Mouse (Mus musculus) limb, embryonic 10.5 days (tissue): ENCODE data around the gene Gm3776. TPM values are rescaled to one million over a fixed set of nuclear protein-coding genes. Genes with fewer than 3 reads are reported as not detected.
"Not testable (repeated sequence)": the region's sequence is repeated elsewhere in the genome, so short reads cannot be mapped to it uniquely, and the experiment has no call there.

Source experiments
- DNase-seq: peaks from one replicate; pipeline ENCODE4 v3.0.0-alpha.2; 2017; ENCODE audit warnings: low spot score
- H3K27ac ChIP-seq: fragments of 300-500 bp; sonication (generic); 2 replicates; pipeline ENCODE4 v1.5.1; 2016; ENCODE audit warnings: mild to moderate bottlenecking
- H3K27me3 ChIP-seq: fragments of 300-500 bp; sonication (generic); 2 replicates; pipeline ENCODE4 v1.6.1; 2016; ENCODE audit warnings: low read depth, mild to moderate bottlenecking; ENCODE audit not compliant: poor library complexity, severe bottlenecking
- H3K36me3 ChIP-seq: fragments of 300-500 bp; sonication (generic); 2 replicates; pipeline ENCODE4 v1.6.1; 2016; ENCODE audit warnings: mild to moderate bottlenecking, moderate library complexity
- H3K4me1 ChIP-seq: fragments of 300-500 bp; sonication (generic); 2 replicates; pipeline ENCODE4 v1.6.1; 2016
- H3K4me3 ChIP-seq: fragments of 300-500 bp; sonication (generic); 2 replicates; pipeline ENCODE4 v1.5.1; 2016; ENCODE audit warnings: mild to moderate bottlenecking, moderate library complexity
- H3K9me3 ChIP-seq: fragments of 300-500 bp; sonication (generic); replicated peaks from 2 replicates; pipeline ENCODE4 v1.6.1; 2016; ENCODE audit warnings: mild to moderate bottlenecking
- WGBS: fragments of 180-500 bp; shearing (Covaris S2); methylation state at CpG from one replicate; pipeline ENCODE4 v1.1.7; 2016; 5-methylcytosine and 5-hydroxymethylcytosine counted together
- polyA plus RNA-seq: library from polyadenylated mRNA; unstranded; fragments of >200 nt; fragmentation: Nextera tagmentation; extraction: Ambion mirVana; gene quantifications from 2 replicates; pipeline ENCODE4 v1.2.1, GENCODE M21; 2016

Gene Gm3776
- polyA plus RNA-seq = not detected in 2 replicates

- H3K4me1 ChIP-seq, DNase-seq: not testable (repeated sequence)
- 69% methylated on average over 2 of the region's 3 CpGs for WGBS
Measured at GRCm38 (mm10) chr9:78256914-78257313, at the start of gene Gm3776. Gene Gm3776 (plus strand): TSS chr9:78257129.

GRCm38 (mm10) chr9:78208956-78209355, 48.0 kb upstream of the Gm3776 start:
- Histone ChIP-seq H3K36me3 (peaks cover 63% of the 10 kb centered on the region), H3K9me3 (no peaks in the 10 kb centered on the region), H3K27me3 (no peaks in the 10 kb centered on the region), H3K4me3 (no peak overlapping the region), H3K27ac (no peak overlapping the region), H3K4me1 (peaks cover 17% of the 10 kb centered on the region)
- no peak for DNase-seq
- 57% methylated on average over 4 of the region's 4 CpGs for WGBS

More at GRCm38 (mm10) chr9:78256914-78257313, at the start of gene Gm3776:
- not testable (repeated sequence) for H3K27ac ChIP-seq, H3K27me3 ChIP-seq, H3K9me3 ChIP-seq, H3K4me3 ChIP-seq, H3K36me3 ChIP-seq

DNA sequence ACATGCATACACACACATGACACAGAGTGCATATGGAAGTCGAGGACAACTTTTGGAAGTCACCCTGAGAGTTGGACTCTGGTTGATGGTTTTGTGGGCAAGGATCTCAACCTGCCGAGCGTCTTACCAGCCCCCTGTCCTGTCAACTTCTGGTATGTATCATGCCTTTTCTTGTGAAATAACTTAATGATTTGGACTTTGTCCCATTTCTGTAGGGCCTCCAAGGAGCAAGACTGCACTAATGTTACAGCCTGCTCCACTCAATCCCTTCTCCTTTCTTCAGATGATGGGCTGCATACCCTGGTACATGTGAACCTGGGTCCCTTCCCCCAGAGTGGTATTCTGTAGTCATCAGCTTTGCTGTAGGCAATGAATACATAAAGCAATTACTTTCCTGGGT, 46.9 kb upstream of the Gm3776 start:
- WGBS = 96% methylated on average over 3 of the region's 3 CpGs
- Histone ChIP-seq H3K27ac (no peak overlapping the region), H3K4me3 (no peak overlapping the region), H3K9me3 (no peaks in the 10 kb centered on the region), H3K4me1 (peaks cover 17% of the 10 kb centered on the region), H3K36me3 (peaks cover 52% of the 10 kb centered on the region), H3K27me3 (no peaks in the 10 kb centered on the region)
- DNase-seq = no peak

DNA sequence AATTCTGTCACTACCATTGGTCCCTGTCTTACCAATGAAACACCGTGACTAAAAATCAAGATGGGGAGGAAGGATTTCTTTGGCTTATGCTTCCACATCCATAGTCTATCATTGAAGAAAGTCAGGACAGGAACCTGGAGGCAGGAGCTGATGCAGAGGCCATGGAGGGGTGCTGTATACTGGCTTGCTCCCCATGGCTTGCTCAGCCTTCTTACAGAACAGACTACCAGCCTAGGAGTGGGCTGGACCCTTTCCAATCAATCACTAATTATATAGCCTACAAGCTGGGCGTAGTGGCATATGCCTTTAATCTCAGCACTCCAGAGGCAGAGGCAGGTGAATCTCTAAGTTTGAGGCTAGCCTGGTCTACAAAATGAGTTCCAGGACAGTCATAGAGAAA, 46.1 kb upstream of the Gm3776 start:
- no peak overlapping the region for H3K4me3 ChIP-seq
- H3K27ac ChIP-seq = no peak overlapping the region
- H3K4me1 ChIP-seq = peaks cover 17% of the 10 kb centered on the region
- H3K27me3 ChIP-seq = no peaks in the 10 kb centered on the region
- 95% methylated on average over 2 of the region's 2 CpGs for WGBS
- DNase-seq = no peak
- H3K9me3 ChIP-seq = no peaks in the 10 kb centered on the region
- peaks cover 45% of the 10 kb centered on the region for H3K36me3 ChIP-seq

DNA sequence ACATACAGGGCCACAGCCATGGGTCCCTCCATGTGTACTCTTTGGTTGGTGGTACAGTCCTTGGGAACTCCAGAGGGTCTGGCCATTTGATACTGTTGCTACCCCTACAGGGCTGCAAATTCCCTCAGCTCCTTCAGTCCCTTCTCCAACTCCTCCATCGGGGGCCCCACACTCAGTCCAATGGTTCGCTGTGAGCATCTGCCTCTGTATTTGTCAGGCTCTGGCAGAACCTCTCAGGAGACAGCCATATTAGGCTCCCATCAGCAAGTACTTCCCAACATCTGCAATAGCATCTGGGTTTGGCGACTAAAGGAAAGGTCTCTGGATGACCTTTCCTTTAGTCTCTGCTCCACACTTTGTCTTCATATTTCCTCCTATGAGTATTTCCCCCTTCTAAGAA, 45.4 kb upstream of the Gm3776 start:
- Histone ChIP-seq H3K4me1 (peaks cover 17% of the 10 kb centered on the region), H3K9me3 (no peaks in the 10 kb centered on the region), H3K27me3 (no peaks in the 10 kb centered on the region), H3K36me3 (peaks cover 38% of the 10 kb centered on the region), H3K27ac (no peak overlapping the region), H3K4me3 (no peak overlapping the region)
- 98% methylated on average over 3 of the region's 3 CpGs for WGBS
- DNase-seq = no peak

GRCm38 (mm10) chr9:78212341-78213049, 44.4 kb upstream of the Gm3776 start:
- Histone ChIP-seq H3K4me3 (no peak overlapping the region), H3K9me3 (no peaks in the 10 kb centered on the region), H3K27me3 (no peaks in the 10 kb centered on the region), H3K4me1 (peaks cover 17% of the 10 kb centered on the region), H3K36me3 (peaks cover 35% of the 10 kb centered on the region), H3K27ac (no peak overlapping the region)
- WGBS = 83% methylated on average over 7 of the region's 7 CpGs
- DNase-seq = no peak

DNA sequence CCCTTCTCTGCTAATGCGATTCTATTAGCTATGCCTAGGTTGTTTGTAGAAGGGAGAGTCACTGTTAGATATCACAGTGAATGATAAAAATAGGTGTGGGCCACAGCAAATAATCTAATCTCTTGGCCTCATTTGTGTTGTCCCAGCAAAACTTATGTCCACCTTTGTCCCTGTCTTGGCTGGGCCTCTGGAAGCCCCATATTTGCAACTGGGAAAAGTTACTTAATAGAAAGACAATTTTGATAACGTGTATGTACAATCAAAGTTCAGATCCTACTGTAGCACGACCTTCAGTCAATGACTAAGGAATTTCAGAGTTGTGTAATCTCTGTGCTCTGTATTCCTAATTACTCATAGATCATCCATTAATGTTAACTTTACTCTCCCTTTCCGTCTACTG, 39.9 kb upstream of the Gm3776 start:
- no peaks in the 10 kb centered on the region for H3K36me3 ChIP-seq
- WGBS = 81% methylated on average over 4 of the region's 4 CpGs
- H3K4me1 ChIP-seq = no peaks in the 10 kb centered on the region
- H3K27ac ChIP-seq = no peak overlapping the region
- H3K4me3 ChIP-seq = no peak overlapping the region
- H3K27me3 ChIP-seq = no peaks in the 10 kb centered on the region
- DNase-seq = no peak
- no peaks in the 10 kb centered on the region for H3K9me3 ChIP-seq

DNA sequence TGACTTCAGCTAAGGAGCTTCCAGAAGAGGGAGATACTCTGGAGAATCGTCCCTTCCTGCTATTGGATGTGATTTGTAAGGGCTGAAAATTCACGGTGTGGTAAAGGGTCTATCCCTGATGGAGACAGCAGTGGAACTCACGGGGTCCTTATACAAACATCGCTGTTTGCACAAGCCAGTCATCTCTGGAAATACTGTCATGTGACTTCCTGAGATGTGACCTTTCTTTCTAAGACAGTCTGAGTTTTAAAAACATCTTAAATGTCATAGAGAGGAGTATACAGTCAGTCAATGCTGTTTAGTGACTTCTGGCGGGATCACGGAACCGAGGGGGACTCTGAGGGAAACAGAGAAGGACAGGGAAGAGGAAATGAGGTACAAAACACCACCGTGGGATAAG, 34.3 kb upstream of the Gm3776 start:
- Histone ChIP-seq H3K27me3 (no peaks in the 10 kb centered on the region), H3K27ac (no peak overlapping the region), H3K4me1 (peaks cover 14% of the 10 kb centered on the region), H3K4me3 (no peak overlapping the region), H3K36me3 (no peaks in the 10 kb centered on the region), H3K9me3 (no peaks in the 10 kb centered on the region)
- no peak for DNase-seq
- WGBS = 85% methylated on average over 8 of the region's 8 CpGs

- H3K4me3 ChIP-seq = no peak overlapping the region
- DNase-seq = no peak
- peaks cover 14% of the 10 kb centered on the region for H3K4me1 ChIP-seq
- 64% methylated on average over 10 of the region's 10 CpGs for WGBS
- no peaks in the 10 kb centered on the region for H3K9me3 ChIP-seq
- no peaks in the 10 kb centered on the region for H3K27me3 ChIP-seq
- H3K27ac ChIP-seq = no peak overlapping the region; the same call in 1 of the 2 replicates
- H3K36me3 ChIP-seq = no peaks in the 10 kb centered on the region
Measured at GRCm38 (mm10) chr9:78223221-78223902, 33.6 kb upstream of the Gm3776 start.

GRCm38 (mm10) chr9:78224418-78224817, 32.5 kb upstream of the Gm3776 start:
- Histone ChIP-seq H3K27me3 (no peaks in the 10 kb centered on the region), H3K27ac (no peak overlapping the region), H3K4me1 (peaks cover 14% of the 10 kb centered on the region), H3K9me3 (no peaks in the 10 kb centered on the region), H3K36me3 (no peaks in the 10 kb centered on the region), H3K4me3 (no peak overlapping the region)
- WGBS = 95% methylated on average over 2 of the region's 2 CpGs
- no peak for DNase-seq

- Histone ChIP-seq H3K4me3 (no peak overlapping the region), H3K9me3 (no peaks in the 10 kb centered on the region), H3K36me3 (no peaks in the 10 kb centered on the region), H3K4me1 (peaks cover 14% of the 10 kb centered on the region), H3K27ac (no peak overlapping the region), H3K27me3 (no peaks in the 10 kb centered on the region)
- WGBS = 81% methylated on average over 11 of the region's 11 CpGs
- DNase-seq = no peak
Measured at GRCm38 (mm10) chr9:78225304-78225703, 31.6 kb upstream of the Gm3776 start.

- Histone ChIP-seq H3K36me3 (no peaks in the 10 kb centered on the region), H3K9me3 (no peaks in the 10 kb centered on the region), H3K27ac (no peak overlapping the region), H3K4me1 (peaks cover 8% of the 10 kb centered on the region), H3K4me3 (no peak overlapping the region), H3K27me3 (no peaks in the 10 kb centered on the region)
- WGBS = 90% methylated on average over 2 of the region's 2 CpGs
- DNase-seq = no peak
Measured at GRCm38 (mm10) chr9:78228122-78228521, 28.8 kb upstream of the Gm3776 start.

- WGBS = 66% methylated on average over 3 of the region's 3 CpGs
- not testable (repeated sequence) for H3K36me3 ChIP-seq, H3K9me3 ChIP-seq, DNase-seq, H3K4me3 ChIP-seq, H3K4me1 ChIP-seq, H3K27ac ChIP-seq, H3K27me3 ChIP-seq
Measured at GRCm38 (mm10) chr9:78229658-78230057, 27.3 kb upstream of the Gm3776 start.
